Mouse (Mus musculus): ENCODE measurements around the gene Gm10135. TPM values are rescaled to one million over a fixed set of nuclear protein-coding genes. Genes with fewer than 3 reads are reported as not detected.
"Not testable (repeated sequence)": the region's sequence is repeated elsewhere in the genome, so short reads cannot be mapped to it uniquely, and the experiment has no call there.

Gene Gm10135
- polyA plus RNA-seq, 1 experiment from 2014 or later = not detected

DNA sequence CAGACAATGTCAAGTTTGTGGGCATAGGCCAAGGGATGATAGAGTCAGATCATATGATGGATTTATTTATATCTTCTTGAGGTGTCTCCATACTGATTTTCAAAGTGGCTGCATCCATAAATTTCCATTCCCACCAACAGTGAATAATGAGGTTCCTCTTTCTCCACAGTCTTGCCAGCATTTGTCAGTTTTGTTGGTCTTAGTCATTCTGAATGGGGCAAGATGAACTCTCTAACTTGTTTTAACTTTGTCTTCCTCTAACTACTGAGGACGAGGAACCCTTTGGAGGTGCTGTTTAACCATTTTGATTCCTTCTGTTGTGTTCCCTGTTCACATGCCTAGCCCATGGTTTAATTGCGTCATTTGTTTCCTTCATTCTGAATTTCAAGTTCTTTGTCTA, 24.2 kb downstream of the Gm10135 start:
- Histone ChIP-seq H3K4me2 (ENCODE audit: low read length) (no peak overlapping the region), H3K36me3 (ENCODE audit: control insufficient read depth, insufficient read depth, low read length) (0 out of 2 replicates have a peak, but pooled peaks cover 5% of the 10 kb centered on the region), H3K9me3 (replicated peaks; ENCODE audit: control insufficient read depth, low read length) (no peaks in the 10 kb centered on the region), H3K9ac (ENCODE audit: low read length) (no peak overlapping the region), H3K27me3 (replicated peaks; ENCODE audit: control insufficient read depth, insufficient read depth, low read length) (no peaks in the 10 kb centered on the region), H3K27ac (ENCODE audit: low read depth, low read length) (no peak overlapping the region), H3K4me3 (ENCODE audit: low read depth, low read length) (no peak overlapping the region), H3K4me1 (ENCODE audit: control insufficient read depth, insufficient read depth, low read length) (no peaks in the 10 kb centered on the region)
- no peak for DNase-seq (ENCODE audit: low spot score)
- WGBS = 82% methylated on average over 2 of the region's 2 CpGs
- no peak for ATAC-seq

DNA sequence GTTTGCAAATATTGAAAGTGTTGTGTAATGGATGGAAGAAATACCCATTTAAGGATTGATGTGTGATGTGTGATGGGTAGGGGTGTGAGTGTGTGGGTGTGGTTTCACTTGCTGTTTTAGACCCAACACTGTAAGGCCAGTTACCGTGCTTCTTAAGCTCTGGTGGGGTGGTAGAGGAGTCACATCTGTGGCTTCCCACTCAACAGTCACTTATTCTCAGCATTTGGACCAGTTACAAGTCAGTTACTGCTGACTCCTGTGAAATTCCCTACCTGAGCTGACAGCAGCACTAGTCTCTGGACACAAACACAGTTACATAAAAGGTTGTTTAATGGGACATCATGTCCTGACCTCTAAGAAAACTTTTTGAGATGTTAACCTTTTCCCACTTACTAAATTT, 26.4 kb downstream of the Gm10135 start:
- Histone ChIP-seq H3K4me1 (ENCODE audit: control insufficient read depth, insufficient read depth, low read length) (no peaks in the 10 kb centered on the region), H3K9ac (ENCODE audit: low read length) (no peak overlapping the region), H3K4me3 (ENCODE audit: low read depth, low read length) (no peak overlapping the region), H3K9me3 (replicated peaks; ENCODE audit: control insufficient read depth, low read length) (no peaks in the 10 kb centered on the region), H3K36me3 (ENCODE audit: control insufficient read depth, insufficient read depth, low read length) (0 out of 2 replicates have a peak, but pooled peaks cover 5% of the 10 kb centered on the region), H3K4me2 (ENCODE audit: low read length) (no peak overlapping the region), H3K27ac (ENCODE audit: low read depth, low read length) (no peak overlapping the region), H3K27me3 (replicated peaks; ENCODE audit: control insufficient read depth, insufficient read depth, low read length) (no peaks in the 10 kb centered on the region)
- ATAC-seq (no peak), DNase-seq (ENCODE audit: low spot score) (no peak)
- WGBS = 88% methylated on average over 1 of the region's 1 CpGs

DNA sequence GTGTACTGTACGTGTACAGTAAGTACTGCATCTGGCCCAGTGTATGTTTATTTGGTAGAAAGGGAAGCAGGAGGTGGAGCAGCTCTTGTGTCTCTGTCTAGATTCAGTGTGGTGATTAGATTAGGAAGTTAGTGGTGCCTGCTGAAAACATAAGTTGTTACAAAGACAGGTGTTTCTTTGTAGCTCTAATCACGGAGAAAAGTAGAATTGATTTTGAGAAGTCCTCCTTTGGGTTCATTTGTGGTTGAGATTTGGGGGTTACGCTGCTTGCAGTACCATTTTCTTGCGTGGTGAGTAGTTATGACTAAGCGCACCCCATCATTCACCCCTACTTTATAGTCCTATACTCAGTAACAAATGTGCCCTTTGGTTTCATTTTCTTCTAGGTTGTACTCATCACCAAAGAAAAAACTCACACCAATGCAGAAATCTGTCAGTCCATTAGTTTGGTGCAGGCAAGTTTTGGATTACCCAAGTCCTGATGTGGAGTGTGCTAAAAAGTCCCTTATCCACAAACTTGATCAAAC, 33.5 kb downstream of the Gm10135 start:
- Histone ChIP-seq H3K4me3 (ENCODE audit: low read depth, low read length) (no peak overlapping the region), H3K9me3 (replicated peaks; ENCODE audit: control insufficient read depth, low read length) (no peaks in the 10 kb centered on the region), H3K4me1 (ENCODE audit: control insufficient read depth, insufficient read depth, low read length) (no peaks in the 10 kb centered on the region), H3K4me2 (ENCODE audit: low read length) (no peak overlapping the region), H3K36me3 (ENCODE audit: control insufficient read depth, insufficient read depth, low read length) (0 out of 2 replicates have a peak, but pooled peaks cover 3% of the 10 kb centered on the region), H3K9ac (ENCODE audit: low read length) (no peak overlapping the region), H3K27me3 (replicated peaks; ENCODE audit: control insufficient read depth, insufficient read depth, low read length) (no peaks in the 10 kb centered on the region), H3K27ac (ENCODE audit: low read depth, low read length) (no peak overlapping the region)
- no peak for ATAC-seq
- no peak for DNase-seq (ENCODE audit: low spot score)
- WGBS = 96% methylated on average over 5 of the region's 5 CpGs

DNA sequence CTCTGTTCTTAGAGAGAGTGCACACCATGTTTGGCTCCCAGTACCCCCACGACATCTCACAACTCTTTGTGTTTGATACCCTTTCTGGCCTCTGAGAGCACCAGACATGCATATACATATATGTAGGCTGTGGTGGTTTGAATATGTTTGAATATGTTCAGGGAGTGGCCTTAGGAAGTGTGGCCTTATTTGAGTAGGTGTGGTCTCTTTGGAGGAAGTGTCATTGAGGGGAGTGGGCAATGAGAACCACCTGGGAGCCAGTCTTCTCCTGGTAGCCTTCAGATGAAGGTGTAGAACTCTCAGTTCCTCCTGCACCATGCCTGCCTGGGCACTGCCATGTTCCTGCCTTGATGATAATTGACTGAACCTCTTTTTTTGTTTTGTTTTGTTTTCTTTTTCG, 35.2 kb downstream of the Gm10135 start:
- H3K4me1 ChIP-seq (ENCODE audit: control insufficient read depth, insufficient read depth, low read length) = no peaks in the 10 kb centered on the region
- H3K4me2 ChIP-seq (ENCODE audit: low read length) = no peak overlapping the region
- 0 out of 2 replicates have a peak, but pooled peaks cover 3% of the 10 kb centered on the region for H3K36me3 ChIP-seq (ENCODE audit: control insufficient read depth, insufficient read depth, low read length)
- H3K4me3 ChIP-seq (ENCODE audit: low read depth, low read length) = no peak overlapping the region
- ATAC-seq = no peak
- WGBS = 98% methylated on average over 2 of the region's 2 CpGs
- no peaks in the 10 kb centered on the region for H3K9me3 ChIP-seq (replicated peaks; ENCODE audit: control insufficient read depth, low read length)
- DNase-seq (ENCODE audit: low spot score) = no peak
- no peaks in the 10 kb centered on the region for H3K27me3 ChIP-seq (replicated peaks; ENCODE audit: control insufficient read depth, insufficient read depth, low read length)
- no peak overlapping the region for H3K27ac ChIP-seq (ENCODE audit: low read depth, low read length)
- no peak overlapping the region for H3K9ac ChIP-seq (ENCODE audit: low read length)

DNA sequence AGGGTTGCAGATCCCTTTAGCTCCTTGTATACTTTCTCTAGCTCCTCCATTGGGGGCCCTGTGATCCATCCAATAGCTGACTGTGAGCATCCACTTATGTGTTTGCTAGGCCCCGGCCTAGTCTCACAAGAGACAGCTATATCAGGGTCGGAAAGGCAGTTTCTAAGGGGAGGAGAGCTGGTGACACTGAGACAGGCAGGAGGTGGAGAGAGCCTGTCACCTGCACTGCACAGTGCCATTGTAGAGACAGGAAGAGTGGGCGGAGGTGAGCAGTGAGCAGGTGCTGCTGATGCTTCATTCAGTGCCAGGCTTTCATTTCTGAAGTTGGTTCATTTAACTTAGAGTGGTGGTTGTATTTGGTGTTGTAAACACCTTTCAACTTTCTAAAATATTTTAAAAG, 36.1 kb downstream of the Gm10135 start:
- H3K4me3 ChIP-seq (ENCODE audit: low read depth, low read length); DNase-seq (ENCODE audit: low spot score); H3K27ac ChIP-seq (ENCODE audit: low read depth, low read length); H3K9me3 ChIP-seq (replicated peaks; ENCODE audit: control insufficient read depth, low read length); ATAC-seq; H3K9ac ChIP-seq (ENCODE audit: low read length); H3K4me2 ChIP-seq (ENCODE audit: low read length); H3K4me1 ChIP-seq (ENCODE audit: control insufficient read depth, insufficient read depth, low read length); H3K27me3 ChIP-seq (replicated peaks; ENCODE audit: control insufficient read depth, insufficient read depth, low read length); H3K36me3 ChIP-seq (ENCODE audit: control insufficient read depth, insufficient read depth, low read length): not testable (repeated sequence)
- 97% methylated on average over 3 of the region's 3 CpGs for WGBS

DNA sequence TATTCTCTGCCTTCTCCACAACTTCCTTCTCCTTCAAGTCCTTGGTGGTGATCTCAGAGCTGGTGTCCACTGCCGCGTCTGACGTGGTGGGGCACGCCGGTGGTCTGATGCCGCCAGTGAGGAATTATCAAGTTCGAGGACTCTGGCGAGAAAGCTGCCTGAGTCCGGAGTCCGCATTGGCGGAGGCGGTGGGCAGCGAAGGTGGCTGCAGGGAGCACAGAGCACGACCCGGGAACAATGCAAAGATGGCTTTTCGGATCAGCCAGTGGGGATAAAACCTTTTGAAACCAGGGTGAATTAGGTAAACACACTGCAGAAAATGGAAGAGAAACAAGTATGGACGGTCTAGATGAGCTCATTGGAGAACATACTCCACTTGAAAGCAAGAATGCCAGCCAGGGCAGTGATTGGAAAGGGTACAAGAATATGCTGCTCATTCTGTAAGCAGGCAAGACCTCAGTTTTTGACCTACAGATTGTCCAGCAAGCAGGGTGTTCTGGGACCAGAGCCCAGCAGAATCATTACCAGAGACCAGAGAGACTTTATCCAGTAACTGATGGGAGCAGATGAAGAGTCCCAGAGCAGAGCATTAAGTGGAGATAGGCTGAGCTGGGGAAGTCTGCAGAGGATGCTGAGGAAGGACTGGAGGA, 41.4 kb downstream of the Gm10135 start:
- DNase-seq (ENCODE audit: low spot score) (no peak), ATAC-seq (no peak)
- H3K9me3 ChIP-seq (replicated peaks; ENCODE audit: control insufficient read depth, low read length) = no peaks in the 10 kb centered on the region
- no peak overlapping the region for H3K4me2 ChIP-seq (ENCODE audit: low read length)
- no peaks in the 10 kb centered on the region for H3K4me1 ChIP-seq (ENCODE audit: control insufficient read depth, insufficient read depth, low read length)
- H3K4me3 ChIP-seq (ENCODE audit: low read depth, low read length) = no peak overlapping the region
- WGBS = 94% methylated on average over 17 of the region's 17 CpGs
- H3K27me3 ChIP-seq (replicated peaks; ENCODE audit: control insufficient read depth, insufficient read depth, low read length) = no peaks in the 10 kb centered on the region
- no peaks in the 10 kb centered on the region for H3K36me3 ChIP-seq (ENCODE audit: control insufficient read depth, insufficient read depth, low read length)
- H3K27ac ChIP-seq (ENCODE audit: low read depth, low read length) = no peak overlapping the region
- no peak overlapping the region for H3K9ac ChIP-seq (ENCODE audit: low read length)

DNA sequence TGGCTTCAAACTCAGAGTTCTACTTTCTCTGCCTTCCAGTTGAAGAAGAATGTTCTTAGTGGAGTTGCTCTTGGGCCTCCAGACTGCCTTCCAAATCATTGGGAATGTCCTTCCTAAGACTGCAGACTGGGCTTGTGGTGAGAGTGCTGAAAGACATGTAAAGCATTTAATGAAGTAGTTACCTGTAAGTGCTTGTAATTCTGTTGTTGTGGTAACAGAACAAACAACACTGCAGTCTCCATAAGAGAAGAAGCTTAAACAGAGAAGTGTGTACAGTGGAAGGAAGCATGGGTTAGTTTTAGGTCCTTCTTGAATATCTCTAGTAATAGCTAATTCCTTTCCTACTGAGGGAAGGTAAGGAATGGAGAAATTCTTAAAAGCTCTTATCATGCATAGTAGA, 47.4 kb downstream of the Gm10135 start:
- H3K36me3 ChIP-seq (ENCODE audit: control insufficient read depth, insufficient read depth, low read length) = no peaks in the 10 kb centered on the region
- no peak for DNase-seq (ENCODE audit: low spot score)
- no peak overlapping the region for H3K27ac ChIP-seq (ENCODE audit: low read depth, low read length)
- no peaks in the 10 kb centered on the region for H3K4me1 ChIP-seq (ENCODE audit: control insufficient read depth, insufficient read depth, low read length)
- H3K27me3 ChIP-seq (replicated peaks; ENCODE audit: control insufficient read depth, insufficient read depth, low read length) = no peaks in the 10 kb centered on the region
- no peak overlapping the region for H3K4me2 ChIP-seq (ENCODE audit: low read length)
- H3K9me3 ChIP-seq (replicated peaks; ENCODE audit: control insufficient read depth, low read length) = no peaks in the 10 kb centered on the region
- ATAC-seq = no peak
- no peak overlapping the region for H3K4me3 ChIP-seq (ENCODE audit: low read depth, low read length)
- H3K9ac ChIP-seq (ENCODE audit: low read length) = no peak overlapping the region

DNA sequence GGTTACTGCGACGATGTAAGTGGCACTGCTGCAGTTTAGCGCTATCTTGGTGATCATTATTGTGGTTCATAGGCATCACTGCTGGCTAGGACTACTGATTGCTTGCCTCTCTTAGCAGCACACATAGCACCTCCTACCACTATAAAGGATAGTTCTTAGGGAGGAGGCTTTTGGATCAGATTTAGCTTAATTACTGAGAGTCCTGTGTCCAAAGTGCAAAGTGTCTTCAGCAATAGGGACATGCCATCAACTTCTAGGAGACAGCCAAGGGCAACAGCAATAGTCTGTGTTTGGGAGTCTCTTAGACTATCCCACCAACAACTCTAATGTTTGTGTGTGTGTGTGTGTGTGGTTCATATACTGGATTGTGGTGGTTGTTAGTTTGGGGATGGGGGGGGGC, 51.7 kb downstream of the Gm10135 start:
- WGBS = 95% methylated on average over 3 of the region's 3 CpGs
- Histone ChIP-seq H3K27ac (ENCODE audit: low read depth, low read length) (no peak overlapping the region), H3K4me3 (ENCODE audit: low read depth, low read length) (no peak overlapping the region), H3K9ac (ENCODE audit: low read length) (no peak overlapping the region), H3K9me3 (replicated peaks; ENCODE audit: control insufficient read depth, low read length) (no peaks in the 10 kb centered on the region), H3K27me3 (replicated peaks; ENCODE audit: control insufficient read depth, insufficient read depth, low read length) (no peaks in the 10 kb centered on the region), H3K4me2 (ENCODE audit: low read length) (no peak overlapping the region), H3K36me3 (ENCODE audit: control insufficient read depth, insufficient read depth, low read length) (no peaks in the 10 kb centered on the region), H3K4me1 (ENCODE audit: control insufficient read depth, insufficient read depth, low read length) (no peaks in the 10 kb centered on the region)
- DNase-seq (ENCODE audit: low spot score) (no peak), ATAC-seq (no peak)

DNA sequence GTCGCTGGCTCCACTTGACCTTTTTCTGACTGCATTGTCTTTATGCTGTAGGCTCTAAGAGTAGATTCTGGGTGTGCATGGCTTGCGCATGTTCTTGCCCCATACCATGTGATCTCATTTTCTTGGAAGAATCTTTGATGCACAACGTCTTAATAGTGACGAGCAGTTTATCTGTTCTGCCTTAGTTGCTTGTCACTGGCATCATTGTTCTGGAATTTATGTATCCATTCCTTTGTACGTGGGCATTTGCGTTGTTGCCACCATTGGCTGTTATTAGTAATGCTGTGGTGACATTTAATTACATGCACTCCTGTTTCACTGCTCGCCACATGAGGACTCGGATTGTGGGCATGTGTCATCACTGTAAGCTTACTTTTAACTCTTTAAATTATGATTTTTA, 53.3 kb downstream of the Gm10135 start:
- WGBS = 90% methylated on average over 8 of the region's 8 CpGs
- Histone ChIP-seq H3K9me3 (replicated peaks; ENCODE audit: control insufficient read depth, low read length) (no peaks in the 10 kb centered on the region), H3K36me3 (ENCODE audit: control insufficient read depth, insufficient read depth, low read length) (no peaks in the 10 kb centered on the region), H3K27ac (ENCODE audit: low read depth, low read length) (no peak overlapping the region), H3K27me3 (replicated peaks; ENCODE audit: control insufficient read depth, insufficient read depth, low read length) (no peaks in the 10 kb centered on the region), H3K9ac (ENCODE audit: low read length) (no peak overlapping the region), H3K4me2 (ENCODE audit: low read length) (no peak overlapping the region), H3K4me3 (ENCODE audit: low read depth, low read length) (no peak overlapping the region), H3K4me1 (ENCODE audit: control insufficient read depth, insufficient read depth, low read length) (peaks cover 11% of the 10 kb centered on the region)
- ATAC-seq (no peak), DNase-seq (ENCODE audit: low spot score) (no peak)
